Mouse (Mus musculus): ENCODE results near the gene Cfap161.

The Cfap161 gene

GRCm38 (mm10) chr7:83738623-83739462, 55.8 kb downstream of the Cfap161 start:
- no peak for DNase-seq

DNA sequence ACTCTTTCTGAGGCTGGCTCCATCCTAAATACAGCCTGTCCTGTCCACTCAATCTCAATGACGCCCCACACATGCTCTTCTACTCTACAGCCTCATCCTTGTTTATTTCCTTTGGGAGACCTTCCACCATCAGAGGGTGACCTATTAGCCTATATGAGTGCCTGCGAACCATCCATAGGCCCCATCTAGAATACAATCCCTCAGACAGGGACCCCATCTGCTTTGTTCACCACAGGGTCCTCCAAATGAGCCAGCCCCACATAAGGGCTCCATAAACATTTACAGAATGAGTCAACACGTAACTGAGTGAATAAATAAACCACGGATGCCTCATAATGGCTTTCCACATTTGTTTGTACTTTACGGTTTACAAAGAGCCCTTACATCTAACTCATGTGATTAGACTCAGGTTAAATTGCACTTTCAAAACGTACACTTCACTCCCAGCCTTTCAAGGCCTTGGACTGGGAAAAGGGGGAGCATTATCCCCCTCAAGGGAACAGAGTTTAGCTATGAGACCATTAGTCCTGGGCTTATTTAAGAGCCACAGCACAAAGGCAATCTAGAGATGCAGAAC, 56.7 kb downstream of the Cfap161 start:
- DNase-seq, result no peak

DNA sequence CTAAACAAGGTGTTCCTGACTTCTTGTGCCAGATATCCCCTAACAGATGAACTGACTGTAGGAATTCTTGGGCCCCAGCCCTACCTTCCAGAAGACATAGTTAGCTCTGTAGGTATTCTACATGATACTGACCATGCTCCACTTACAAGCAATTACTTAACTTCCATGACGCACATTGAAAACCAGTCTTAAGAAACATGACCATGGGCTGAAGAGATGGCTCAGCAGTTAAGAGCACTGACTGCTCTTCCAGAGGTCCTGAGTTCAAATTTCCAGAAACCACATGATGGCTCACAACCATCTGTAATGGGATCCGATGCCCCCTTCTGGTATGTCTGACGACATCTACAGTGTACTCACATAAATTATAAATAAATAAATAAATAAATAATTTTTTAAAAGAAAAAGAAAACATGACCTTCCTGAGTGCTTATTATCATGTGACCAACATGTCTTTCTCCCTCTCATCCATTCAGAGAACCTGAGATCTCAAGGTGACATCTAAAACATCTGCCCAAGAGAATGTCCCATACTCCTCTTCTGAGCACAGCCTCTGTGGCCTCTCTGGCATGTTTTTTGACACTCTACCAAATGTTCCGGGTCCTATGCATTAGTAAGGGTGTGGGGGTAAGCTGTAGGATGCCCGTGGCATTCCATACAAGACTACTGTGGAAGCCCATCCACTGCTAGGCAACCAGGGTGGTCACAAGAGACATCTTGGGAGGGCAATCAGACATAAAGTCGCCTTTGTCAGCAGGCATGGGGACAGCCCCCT, 58.2 kb downstream of the Cfap161 start:
- no peak for DNase-seq

DNA sequence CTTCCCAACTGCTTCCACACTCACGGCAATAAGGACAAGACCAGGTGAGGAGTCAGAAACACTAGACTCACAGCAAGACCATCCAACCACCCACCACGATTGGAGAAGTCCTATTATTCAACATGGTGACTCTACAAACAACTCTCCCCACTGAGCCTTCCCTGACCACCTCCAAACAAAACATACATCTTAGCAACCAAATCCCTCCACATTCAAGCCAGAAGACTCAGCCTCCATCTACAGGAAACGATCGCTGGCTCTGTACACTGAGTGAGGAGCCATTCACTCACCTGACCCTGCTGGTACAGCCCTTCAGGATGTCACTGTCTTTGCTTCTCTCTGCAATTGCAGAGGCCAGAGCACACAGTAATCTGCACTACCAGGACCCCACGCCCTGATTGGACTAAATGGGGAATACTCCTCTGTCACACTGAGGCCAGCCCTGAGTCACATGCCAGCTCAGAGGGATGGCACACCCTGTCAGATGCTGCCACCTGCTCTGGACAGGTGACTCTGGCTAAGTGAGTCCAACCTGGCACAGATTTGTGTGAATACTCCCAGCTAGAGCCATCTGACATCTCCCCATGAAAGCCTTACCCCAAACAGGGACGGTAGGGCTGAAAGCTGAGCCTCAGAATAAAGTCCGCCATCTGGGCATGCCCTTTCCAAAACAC, 59.4 kb downstream of the Cfap161 start:
- no peak for DNase-seq

GRCm38 (mm10) chr7:83734671-83735082, 60.0 kb downstream of the Cfap161 start:
- no peak for DNase-seq

DNA sequence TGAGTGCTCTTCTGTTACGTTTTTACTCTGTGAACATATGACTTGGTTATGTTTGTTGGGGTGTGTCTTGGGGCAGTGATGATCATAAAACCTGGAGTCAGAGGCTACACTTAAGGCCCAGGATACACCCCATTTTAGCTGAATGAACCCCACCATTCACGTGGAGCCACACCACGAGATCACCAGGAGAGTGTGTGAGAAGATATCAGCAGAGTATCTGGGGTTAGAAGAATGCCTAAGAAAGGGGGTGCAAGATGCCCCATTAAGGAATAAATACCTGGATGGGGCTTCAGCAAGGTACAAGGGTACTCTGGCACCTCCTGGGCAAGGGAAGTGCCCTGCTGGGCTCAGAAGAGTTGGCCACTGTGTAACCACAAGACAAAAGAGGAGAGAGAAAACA, 60.4 kb downstream of the Cfap161 start:
- no peak for DNase-seq

DNA sequence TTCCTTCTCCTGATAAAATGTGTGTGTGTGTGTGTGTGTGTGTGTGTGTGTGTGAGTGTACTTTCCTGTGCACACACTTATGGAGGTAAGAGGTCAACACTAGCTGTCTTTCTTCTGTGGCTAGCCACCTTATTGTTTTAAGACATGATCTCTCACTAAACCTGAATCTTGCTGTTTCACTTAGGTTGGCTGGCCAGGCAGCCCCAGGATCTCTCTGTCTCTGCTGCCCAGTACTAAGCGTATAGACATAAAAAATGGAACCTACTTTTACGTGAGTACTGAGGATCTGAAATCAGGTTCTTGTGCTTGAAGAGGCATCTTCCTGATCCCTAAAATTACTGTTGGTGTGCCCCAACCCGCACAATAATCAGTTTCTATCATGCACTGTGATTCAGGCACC, 61.9 kb downstream of the Cfap161 start:
- DNase-seq, result no peak

- no peak for DNase-seq
These were observed 62.6 kb downstream of the Cfap161 start for GRCm38 (mm10) chr7:83731961-83732666.

- no peak for DNase-seq
These were observed 63.4 kb downstream of the Cfap161 start for GRCm38 (mm10) chr7:83731297-83731696.

DNA sequence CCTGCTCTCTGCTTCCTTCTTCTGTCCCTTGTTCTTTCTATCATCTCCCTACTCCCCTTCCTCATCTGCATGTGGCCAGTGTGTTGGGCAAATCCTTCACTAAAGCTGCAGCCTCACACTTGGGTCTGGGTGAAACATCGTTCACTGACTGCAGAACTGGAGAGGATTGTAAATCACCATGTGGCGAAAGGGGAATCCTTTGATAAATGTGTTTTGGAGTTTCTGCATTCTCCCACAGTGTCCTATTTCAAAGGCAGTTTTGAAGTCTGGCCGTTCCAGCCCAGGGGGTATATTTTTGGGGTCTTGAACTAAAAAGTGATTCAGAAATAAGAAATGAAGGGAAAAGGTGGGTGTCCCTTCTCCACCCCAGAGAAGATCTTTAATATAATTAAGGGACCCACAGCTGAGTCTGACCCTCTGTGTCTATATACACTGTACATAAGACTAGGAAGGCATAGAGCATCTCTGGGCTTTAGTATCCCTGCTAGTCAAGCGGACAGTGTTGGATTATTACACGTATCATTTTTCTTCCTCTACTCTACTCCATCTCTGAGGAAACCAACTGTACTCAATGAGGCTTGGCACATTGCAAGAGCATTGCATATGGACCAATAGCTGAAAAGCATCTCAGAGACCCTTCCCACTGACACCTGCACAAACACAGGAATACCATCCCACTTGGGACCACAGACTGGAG, 67.6 kb downstream of the Cfap161 start:
- DNase-seq, result no peak

DNA sequence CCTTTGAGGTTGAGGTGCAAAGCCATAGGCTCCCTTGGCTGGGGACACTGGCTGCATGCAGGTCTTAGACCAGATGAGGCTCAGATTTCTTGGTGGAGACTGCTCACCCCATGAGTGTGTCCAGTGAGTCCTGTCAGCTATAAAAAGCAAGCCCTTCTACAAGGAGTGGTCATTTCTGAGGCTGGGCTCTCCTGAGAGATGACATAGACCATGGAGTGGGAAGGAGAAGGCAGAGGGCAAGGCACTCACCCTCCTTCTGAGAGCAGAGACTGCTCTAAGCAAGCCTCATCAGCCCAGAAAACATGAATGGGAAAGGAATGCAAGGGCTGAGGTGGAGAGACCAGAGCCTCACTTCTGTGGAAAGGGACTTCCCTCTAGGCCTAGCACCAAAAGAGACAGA, 68.9 kb downstream of the Cfap161 start:
- DNase-seq, result no peak

DNA sequence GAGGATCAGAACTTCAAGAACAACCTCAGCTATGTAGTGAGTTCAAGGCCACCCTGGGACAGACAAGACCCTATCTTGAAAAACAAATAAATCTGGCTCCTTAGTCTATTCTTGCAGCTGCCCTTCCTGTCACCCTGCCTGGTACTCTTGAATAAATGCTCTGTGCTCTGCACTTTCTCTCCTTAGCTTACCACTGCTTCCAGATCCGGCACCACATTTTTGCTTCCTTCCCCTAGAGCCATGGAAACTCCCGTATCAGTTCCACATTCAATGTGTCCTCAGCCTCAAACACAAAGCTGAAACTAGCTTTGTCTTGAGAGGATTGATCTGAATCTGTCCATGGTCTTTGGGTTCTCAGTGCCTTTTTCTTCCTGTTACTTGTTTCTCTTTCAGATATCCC, 70.1 kb downstream of the Cfap161 start:
- DNase-seq, result no peak
